Mouse (Mus musculus) MEL (cell line): Measurements from ENCODE around the gene Fastk. TPM values are rescaled to one million over a fixed set of nuclear protein-coding genes. Genes with fewer than 3 reads are reported as not detected.

Source experiments
- DNase-seq: peaks from one replicate; pipeline ENCODE4 v3.0.0; 2011; ENCODE audit warnings: low read depth, low spot score
- H3K27ac ChIP-seq: 2 replicates; pipeline ENCODE4 v1.5.1; 2012; ENCODE audit warnings: low read depth, mild to moderate bottlenecking, control low read depth, low read length, moderate library complexity; ENCODE audit not compliant: control insufficient read depth
- H3K27me3 ChIP-seq, 2 experiments: fragments of 150-350 bp in 1 of 2; sonication (generic) in 1 of 2; 2 replicates each; pipeline ENCODE4 v1.6.1; 2012; ENCODE audit warnings: low read length in 2 of 2, mild to moderate bottlenecking in 2 of 2, improper control_type of control experiment in 1 of 2, moderate library complexity in 1 of 2; ENCODE audit not compliant: insufficient read depth in 2 of 2, control insufficient read depth in 1 of 2
- H3K36me3 ChIP-seq, 2 experiments: 2 replicates each; pipeline ENCODE4 v1.6.1; 2012 to 2014; ENCODE audit warnings: low read length in 2 of 2, improper control_type of control experiment in 1 of 2, inconsistent platforms in 1 of 2, mild to moderate bottlenecking in 1 of 2; ENCODE audit not compliant: insufficient read depth in 2 of 2, control insufficient read depth in 1 of 2
- H3K4me1 ChIP-seq, 2 experiments: fragments of 150-350 bp in 1 of 2; sonication (generic) in 1 of 2; 2 replicates each; pipeline ENCODE4 v1.6.1; 2012; ENCODE audit warnings: low read length in 2 of 2, improper control_type of control experiment in 1 of 2, mild to moderate bottlenecking in 1 of 2; ENCODE audit not compliant: insufficient read depth in 2 of 2, control insufficient read depth in 1 of 2
- H3K4me3 ChIP-seq, 2 experiments: fragments of 150-350 bp in 1 of 2; sonication (generic) in 1 of 2; 2 replicates each; pipeline ENCODE4 v1.5.1; 2012; ENCODE audit warnings: low read depth in 2 of 2, low read length in 2 of 2, mild to moderate bottlenecking in 2 of 2, moderate library complexity in 2 of 2, control low read depth in 1 of 2, improper control_type of control experiment in 1 of 2; ENCODE audit not compliant: control insufficient read depth in 1 of 2, insufficient read depth in 1 of 2
- H3K79me2 ChIP-seq: 2 replicates; pipeline ENCODE4 v1.6.1; 2012; ENCODE audit warnings: mild to moderate bottlenecking, low read length, moderate library complexity; ENCODE audit not compliant: control insufficient read depth, poor library complexity, insufficient read depth
- H3K9ac ChIP-seq: 2 replicates; pipeline ENCODE4 v1.6.1; 2012; ENCODE audit warnings: low read depth, mild to moderate bottlenecking, control low read depth, low read length, moderate library complexity; ENCODE audit not compliant: control insufficient read depth, poor library complexity, severe bottlenecking
- H3K9me3 ChIP-seq: fragments of 150-350 bp; sonication (generic); replicated peaks from 2 replicates; pipeline ENCODE4 v1.6.1; 2012; ENCODE audit warnings: mild to moderate bottlenecking, low read length, improper control_type of control experiment, moderate library complexity; ENCODE audit not compliant: insufficient read depth
- CHD1 ChIP-seq: IDR thresholded peaks from 2 replicates; pipeline ENCODE4 v1.6.1; 2012; ENCODE audit warnings: low read depth, mild to moderate bottlenecking, inconsistent platforms, low read length, improper control_type of control experiment
- CHD2 ChIP-seq: IDR thresholded peaks from 2 replicates; pipeline ENCODE4 v1.6.1; 2011; ENCODE audit warnings: low read length, improper control_type of control experiment
- CTCF ChIP-seq, 3 experiments: IDR thresholded peaks in 2 of 3; conservative IDR thresholded peaks in 1 of 3; 2 replicates each; pipeline ENCODE4 v1.5.1; 2011 to 2012; ENCODE audit warnings: low read length in 3 of 3, low read depth in 2 of 3, mild to moderate bottlenecking in 2 of 3, improper control_type of control experiment in 1 of 3, inconsistent platforms in 1 of 3, mixed read lengths in 1 of 3, moderate library complexity in 1 of 3; ENCODE audit not compliant: control insufficient read depth in 1 of 3, insufficient read depth in 1 of 3, poor library complexity in 1 of 3, severe bottlenecking in 1 of 3
- ELF1 ChIP-seq: IDR thresholded peaks from 2 replicates; pipeline ENCODE4 v1.6.1; 2014; ENCODE audit warnings: low read depth, mild to moderate bottlenecking, inconsistent platforms, low read length, improper control_type of control experiment, moderate library complexity
- ETS1 ChIP-seq: IDR thresholded peaks from 2 replicates; pipeline ENCODE4 v1.6.1; 2012; ENCODE audit warnings: low read depth, mild to moderate bottlenecking, inconsistent platforms, low read length, improper control_type of control experiment, moderate library complexity
- HCFC1 ChIP-seq: IDR thresholded peaks from 2 replicates; pipeline ENCODE4 v1.6.1; 2012; ENCODE audit warnings: low read depth, mild to moderate bottlenecking, inconsistent platforms, low read length, improper control_type of control experiment, moderate library complexity
- JUND ChIP-seq: IDR thresholded peaks from 2 replicates; pipeline ENCODE4 v1.6.1; 2011; ENCODE audit warnings: low read depth, mild to moderate bottlenecking, improper control_type of control experiment, low read length
- MAZ ChIP-seq: IDR thresholded peaks from 2 replicates; pipeline ENCODE4 v1.6.1; 2012; ENCODE audit warnings: low read depth, mild to moderate bottlenecking, inconsistent platforms, low read length, improper control_type of control experiment
- MEF2A ChIP-seq: IDR thresholded peaks from 2 replicates; pipeline ENCODE4 v1.6.1; 2014; ENCODE audit warnings: low read depth, mild to moderate bottlenecking, inconsistent platforms, low read length, improper control_type of control experiment; ENCODE audit not compliant: poor library complexity, insufficient replicate concordance, severe bottlenecking; ENCODE audit errors: extremely low read depth
- MYB ChIP-seq: IDR thresholded peaks from 2 replicates; pipeline ENCODE4 v1.6.1; 2011; ENCODE audit warnings: mild to moderate bottlenecking, low read depth, low read length, improper control_type of control experiment
- MYC ChIP-seq: IDR thresholded peaks from 2 replicates; pipeline ENCODE4 v1.6.1; 2011; ENCODE audit warnings: low read depth, mild to moderate bottlenecking, low read length, improper control_type of control experiment, moderate library complexity
- POLR2AphosphoS2 ChIP-seq: IDR thresholded peaks from 2 replicates; pipeline ENCODE4 v1.6.1; 2011; ENCODE audit warnings: low read length, improper control_type of control experiment
- POLR2AphosphoS5 ChIP-seq: IDR thresholded peaks from 2 replicates; pipeline ENCODE4 v1.6.1; 2012; ENCODE audit warnings: low read depth, borderline replicate concordance, mild to moderate bottlenecking, inconsistent platforms, low read length, moderate library complexity, mixed read lengths
- SIN3A ChIP-seq: IDR thresholded peaks from 2 replicates; pipeline ENCODE4 v1.6.1; 2012; ENCODE audit warnings: low read length, improper control_type of control experiment, inconsistent platforms
- SMC3 ChIP-seq: IDR thresholded peaks from 2 replicates; pipeline ENCODE4 v1.6.1; 2011; ENCODE audit warnings: low read depth, low read length, improper control_type of control experiment
- TCF12 ChIP-seq: IDR thresholded peaks from 2 replicates; pipeline ENCODE4 v1.6.1; 2014; ENCODE audit warnings: low read depth, mild to moderate bottlenecking, inconsistent platforms, low read length, improper control_type of control experiment, moderate library complexity
- USF1 ChIP-seq: IDR thresholded peaks from 2 replicates; pipeline ENCODE4 v1.6.1; 2014; ENCODE audit warnings: low read depth, mild to moderate bottlenecking, inconsistent platforms, low read length, improper control_type of control experiment, moderate library complexity
- ZC3H11A ChIP-seq: IDR thresholded peaks from 2 replicates; pipeline ENCODE4 v1.6.1; 2012; ENCODE audit warnings: low read depth, mild to moderate bottlenecking, inconsistent platforms, low read length, improper control_type of control experiment
- ZMIZ1 ChIP-seq: IDR thresholded peaks from 2 replicates; pipeline ENCODE4 v1.6.1; 2012; ENCODE audit warnings: low read depth, mild to moderate bottlenecking, inconsistent platforms, low read length, improper control_type of control experiment, moderate library complexity
- polyA plus RNA-seq, 2 experiments: library from polyadenylated mRNA; stranded (reverse) in 1 of 2; unstranded in 1 of 2; fragments of >175 nt in 1 of 2; fragments of >200 nt in 1 of 2; gene quantifications; 2 replicates each; pipeline versions ENCODE4 v1.2.1 to v1.2.4; 2012; ENCODE audit warnings: low replicate concordance in 2 of 2, low read depth in 1 of 2; ENCODE audit not compliant: insufficient read length in 2 of 2, insufficient read depth in 1 of 2, missing spikeins in 1 of 2
- total RNA-seq: library from RNA; depleted of rRNA; stranded (reverse); fragments of 300-350 nt; gene quantifications from 2 replicates; pipeline ENCODE4 v1.2.3, GENCODE M21; 2012

Fastk gene
- total and polyA plus RNA-seq, 3 experiments, result 111 to 273 (median 228) TPM

DNA sequence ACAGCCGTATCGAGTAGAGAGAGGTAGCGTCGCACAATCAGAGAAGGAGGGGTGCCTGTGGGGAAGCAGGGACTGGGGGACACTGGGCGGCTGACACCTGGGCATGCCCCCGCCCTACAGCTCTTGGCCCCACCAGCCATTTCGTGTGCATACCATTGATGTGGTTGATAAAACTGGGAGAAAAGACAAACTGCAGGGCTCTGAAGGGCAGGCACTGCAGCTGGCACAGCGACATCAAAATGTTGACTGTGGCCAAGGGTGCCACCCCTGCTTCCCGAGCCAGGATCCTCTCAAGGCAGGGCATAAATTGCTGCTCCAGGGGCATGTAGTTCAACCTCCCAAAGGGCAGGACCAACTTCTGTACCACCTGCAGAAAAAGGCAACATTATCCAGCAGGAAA lies 3.1 kb downstream of the Fastk start:
- H3K27me3 ChIP-seq, result no peaks in the 10 kb centered on the region
- no peak for TF ChIP-seq MAZ
- no peak for TF ChIP-seq CTCF (IDR thresholded peaks at IDR 0.05 in 2 of 3, conservative IDR thresholded peaks at IDR 0.05 in 1 of 3; ENCODE audit: control insufficient read depth in 1 of 3, insufficient read depth in 1 of 3, low read depth in 2 of 3, low read length in 3 of 3, poor library complexity in 1 of 3, severe bottlenecking in 1 of 3)
- TF ChIP-seq SIN3A, result no peak
- no peak for TF ChIP-seq ELF1
- TF ChIP-seq CHD1, result no peak
- TF ChIP-seq ZMIZ1, result no peak
- TF ChIP-seq SMC3, result no peak
- no peak for TF ChIP-seq ETS1
- TF ChIP-seq POLR2AphosphoS2, result no peak; the same call in 1 of the 2 replicates
- no peak for TF ChIP-seq TCF12
- no peak for TF ChIP-seq JUND
- TF ChIP-seq, all 39 proteins: peak for 0
- Histone ChIP-seq H3K36me3 (peaks cover 0 to 10% of the 10 kb centered on the region in 2 experiments; a peak in 3 of 4 replicates), H3K9me3 (no peaks in the 10 kb centered on the region), H3K27ac (no peak overlapping the region), H3K79me2 (peaks cover 14% of the 10 kb centered on the region), H3K4me1 (peaks cover 5 to 12% of the 10 kb centered on the region in 2 experiments), H3K9ac (no peak overlapping the region), H3K4me3 (no peak overlapping the region)
- no peak for DNase-seq

DNA sequence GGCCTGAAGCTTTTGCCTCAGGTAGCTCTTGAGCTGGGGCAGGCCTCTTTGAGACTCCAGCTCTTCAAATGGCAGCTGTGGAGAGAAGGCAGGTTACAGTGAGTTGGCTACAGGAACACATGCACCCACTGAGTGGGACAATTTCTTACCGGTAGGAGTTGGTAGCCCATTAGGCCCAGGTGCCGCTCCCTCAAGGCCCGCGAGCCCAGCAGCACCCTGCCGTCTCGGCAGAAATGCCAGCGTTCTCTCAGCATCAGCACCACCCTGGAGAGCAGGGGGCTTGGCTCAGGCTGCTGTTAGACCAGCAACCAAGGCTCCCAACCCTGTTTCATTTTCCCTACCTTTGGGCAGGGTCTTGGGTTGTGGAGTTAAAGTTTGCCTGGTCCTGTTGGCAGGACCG lies 3.9 kb downstream of the Fastk start:
- Histone ChIP-seq H3K9me3 (no peaks in the 10 kb centered on the region), H3K27me3 (no peaks in the 10 kb centered on the region), H3K4me3 (no peak overlapping the region), H3K27ac (no peak overlapping the region), H3K36me3 (peaks cover 0 to 7% of the 10 kb centered on the region in 2 experiments; a peak in 2 of 4 replicates), H3K4me1 (peaks cover 3 to 8% of the 10 kb centered on the region in 2 experiments; a peak in 3 of 4 replicates), H3K79me2 (peaks cover 14% of the 10 kb centered on the region), H3K9ac (no peak overlapping the region)
- DNase-seq, result no peak
- TF ChIP-seq POLR2AphosphoS5 (no peak), MEF2A (no peak), CHD2 (no peak), ZC3H11A (no peak), MYB (no peak), POLR2AphosphoS2 (no peak), USF1 (no peak), SIN3A (no peak), MYC (no peak), HCFC1 (no peak)
